Mouse (Mus musculus) B cell, adult (primary cell): ENCODE results near the gene Fundc1. TPM values are rescaled to one million over a fixed set of nuclear protein-coding genes. Genes with fewer than 3 reads are reported as not detected.

ENCODE experiments used
- total RNA-seq: library from RNA; stranded (reverse); gene quantifications from 4 replicates; pipeline ENCODE4 v1.2.4, GENCODE M21; 2023; ENCODE audit not compliant: inconsistent age

The Fundc1 gene
- total RNA-seq, result 21.4 to 26.1 TPM (median 23.2 TPM) in 4 replicates

DNA sequence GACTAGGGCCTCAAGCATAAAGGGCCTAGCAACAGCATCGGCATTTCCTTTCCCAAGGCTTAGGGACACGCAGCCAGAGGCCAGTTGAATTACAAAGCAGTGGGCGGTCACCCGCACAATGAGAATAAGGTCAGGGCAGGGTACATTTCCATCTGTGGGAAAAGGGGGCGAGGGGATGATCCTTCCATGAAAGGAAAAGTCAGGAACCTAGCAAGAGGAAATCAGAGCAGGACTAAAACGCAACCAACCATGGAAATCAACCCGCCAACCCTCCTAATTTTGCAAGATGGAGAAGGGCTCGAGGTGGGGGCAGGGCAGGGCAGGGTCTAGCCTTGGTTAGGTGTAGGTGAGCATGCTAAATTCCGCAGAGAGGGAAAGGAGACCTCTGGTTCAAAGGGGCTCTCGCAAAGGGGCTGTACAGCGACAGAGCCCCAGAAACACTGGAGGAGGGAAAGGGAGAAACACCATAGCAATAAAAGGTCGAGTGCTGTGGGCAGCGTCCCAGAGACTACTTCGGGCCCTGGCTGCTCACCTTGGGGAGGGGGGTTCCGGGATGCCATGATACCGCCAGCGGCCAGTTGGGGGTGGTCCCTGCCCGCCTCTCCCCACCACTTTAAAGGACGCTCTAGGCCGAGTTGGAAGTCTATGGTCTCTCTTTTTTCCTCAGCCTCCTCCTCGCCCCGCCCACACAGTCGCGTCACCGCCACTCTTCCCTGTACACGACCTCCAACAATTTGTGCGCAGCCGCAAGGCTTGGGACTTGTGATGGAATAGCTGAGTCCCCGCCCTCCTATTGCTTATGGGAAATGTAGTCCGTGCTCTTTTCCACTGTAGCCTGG, at the start of gene Fundc1:
Gene Fundc1 (minus strand): TSS at position 705 of the 839 bp plus-strand sequence.

